Mouse (Mus musculus) kidney, adult 18-20 months (tissue): ENCODE results near the gene Gm45521.
"Not testable (repeated sequence)": the region's sequence is repeated elsewhere in the genome, so short reads cannot be mapped to it uniquely, and the experiment has no call there.

Experiments
- DNase-seq: peaks from one replicate; pipeline ENCODE4 v3.0.0; 2021

The Gm45521 gene

DNA sequence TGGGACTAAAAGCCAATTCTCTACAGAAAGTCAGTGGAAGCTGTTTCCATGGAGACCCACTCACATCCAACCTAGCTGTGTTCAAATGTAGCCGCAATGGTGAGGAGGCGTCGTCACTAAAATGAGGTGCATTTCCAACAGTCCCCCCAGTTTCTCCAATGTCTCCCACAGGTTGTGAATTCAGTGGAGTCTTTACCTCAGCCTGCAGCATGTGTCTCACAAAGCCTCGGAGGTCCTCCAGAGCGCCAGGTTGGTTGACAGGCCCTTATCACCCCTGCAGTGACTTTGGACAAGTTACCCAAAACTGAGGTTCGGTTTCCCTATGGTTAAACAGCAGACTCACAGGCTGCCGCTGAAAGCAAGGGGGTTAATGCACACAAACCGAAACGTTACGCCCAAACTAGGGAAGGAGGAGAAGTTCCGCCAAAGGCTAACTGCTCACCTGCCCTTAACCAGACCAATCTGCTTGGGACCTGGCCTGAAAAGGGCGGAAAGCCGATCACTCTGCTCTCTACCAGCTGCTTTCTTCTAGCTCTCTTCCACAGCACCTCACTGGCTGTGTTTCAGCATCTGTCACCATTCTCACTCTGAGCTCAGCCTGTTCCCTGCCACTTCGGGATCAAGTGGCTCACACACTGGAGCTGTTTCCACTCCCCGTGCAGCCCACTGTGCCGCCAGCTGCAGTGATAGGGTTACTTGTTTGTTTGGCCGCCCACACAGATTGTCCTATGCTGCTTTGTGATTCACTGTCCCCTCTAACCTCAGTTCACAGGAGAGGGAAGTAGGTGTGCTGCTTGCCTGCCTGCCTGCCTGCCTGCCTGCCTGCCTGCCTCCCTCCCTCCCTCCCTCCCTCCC is 44.0 kb downstream of the Gm45521 start:
- no peak for DNase-seq

GRCm38 (mm10) chr14:8002432-8003092 is 45.5 kb downstream of the Gm45521 start, which contains the start of gene Abhd6:
Gene Abhd6 (plus strand): TSS chr14:8002902.
- peak; percentile 88 for DNase-seq

DNA sequence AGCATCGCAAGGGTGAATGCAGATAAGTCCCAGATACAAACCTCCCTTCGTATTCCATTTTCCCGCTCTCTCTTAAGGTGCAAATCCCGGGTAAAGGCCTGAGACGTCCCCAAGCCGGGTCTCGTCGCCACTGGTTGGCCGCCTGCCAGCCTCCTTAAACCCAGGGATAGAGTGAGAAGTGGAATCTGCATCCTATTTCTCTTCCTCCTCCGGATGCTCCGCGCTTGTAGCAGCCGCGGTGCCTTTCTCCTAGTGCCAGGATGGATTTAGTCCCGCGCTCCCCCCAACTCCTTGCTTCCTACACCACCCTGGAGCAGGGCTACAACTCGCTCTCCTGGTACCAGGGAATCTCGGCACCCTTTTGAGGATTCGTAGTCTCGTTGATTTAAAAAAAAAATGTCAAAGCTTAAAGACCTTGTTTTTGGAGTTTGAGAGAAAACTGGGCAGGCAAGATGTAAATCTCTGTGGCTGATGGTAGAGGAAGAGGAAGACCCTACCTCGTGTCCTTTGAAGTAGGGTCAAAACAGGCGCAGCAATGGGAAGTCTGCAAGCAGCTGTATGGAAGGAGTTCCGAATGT is 46.1 kb downstream of the Gm45521 start:
- DNase-seq = no peak

GRCm38 (mm10) chr14:8003727-8004670 is 46.9 kb downstream of the Gm45521 start:
- peak; percentile 13 for DNase-seq

GRCm38 (mm10) chr14:8006061-8006460 is 49.0 kb downstream of the Gm45521 start:
- not testable (repeated sequence) for DNase-seq

GRCm38 (mm10) chr14:8007084-8007483 is 50.0 kb downstream of the Gm45521 start:
- no peak for DNase-seq

DNA sequence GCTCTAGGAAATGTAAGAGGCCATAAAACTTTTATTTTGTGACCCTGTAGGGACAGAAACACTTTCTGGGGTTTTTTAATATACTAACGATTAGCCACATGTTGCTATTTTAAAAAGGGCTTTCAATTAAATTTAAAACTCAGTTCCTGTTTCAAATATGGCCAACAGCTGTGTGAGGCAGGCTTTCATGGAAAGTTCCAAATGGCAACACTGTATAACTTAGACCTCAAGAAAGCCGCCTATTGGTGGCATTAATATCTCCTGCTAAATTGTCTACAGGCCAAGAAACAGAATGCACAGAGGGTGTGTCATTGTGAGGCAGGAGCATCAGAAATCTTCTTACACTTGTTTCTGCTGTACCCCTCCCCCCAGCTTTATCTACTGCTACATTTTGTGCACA is 50.4 kb downstream of the Gm45521 start:
- no peak for DNase-seq

DNA sequence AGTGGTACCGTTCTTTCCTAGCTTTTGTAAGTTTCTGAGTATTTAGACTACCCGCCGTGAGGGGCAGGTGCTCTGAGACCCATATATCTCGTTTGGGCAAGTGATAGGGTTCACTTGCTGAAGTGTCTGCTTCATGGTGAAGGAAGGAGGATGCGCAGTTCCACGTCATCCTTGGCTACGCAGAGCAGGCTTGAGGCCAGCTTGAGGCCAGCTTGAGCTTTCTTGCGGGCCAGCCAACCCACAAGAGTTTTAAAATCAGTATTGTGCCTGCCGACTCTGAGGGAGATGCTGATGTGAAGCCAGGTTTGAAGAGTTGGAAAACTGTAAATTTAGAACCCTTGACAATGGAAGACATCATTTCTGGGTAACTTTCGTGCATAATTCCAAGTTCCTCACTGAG is 50.8 kb downstream of the Gm45521 start:
- no peak for DNase-seq
